Mouse (Mus musculus): ENCODE data around the gene Rai14. TPM values are rescaled to one million over a fixed set of nuclear protein-coding genes. Genes with fewer than 3 reads are reported as not detected.
"Not testable (repeated sequence)": the region's sequence is repeated elsewhere in the genome, so short reads cannot be mapped to it uniquely, and the experiment has no call there.

Gene Rai14
- total RNA-seq, 2 experiments from 2014 or later: 4.1 to 4.8 TPM

- intact Hi-C loops (cut with DNase I; ENCODE audit: low total_unique reads): no loop called here
Observed at GRCm38 (mm10) chr15:10584359-10585187, 129.9 kb downstream of the Rai14 start.

GRCm38 (mm10) chr15:10583408-10583807 is 131.0 kb downstream of the Rai14 start:
- DNase-seq: peak; percentile 66
- intact Hi-C loops (cut with DNase I; ENCODE audit: low total_unique reads): no loop called here

More at GRCm38 (mm10) chr15:10584359-10585187, 129.9 kb downstream of the Rai14 start:
- no peak for DNase-seq

GRCm38 (mm10) chr15:10579159-10579558 is 135.3 kb downstream of the Rai14 start:
- DNase-seq: no peak
- intact Hi-C loops (cut with DNase I; ENCODE audit: low total_unique reads): no loop called here

GRCm38 (mm10) chr15:10566486-10566885 is 147.9 kb downstream of the Rai14 start:
- DNase-seq: no peak
- intact Hi-C loops (cut with DNase I; ENCODE audit: low total_unique reads): no loop called here

- DNase-seq: no peak
- intact Hi-C loops (cut with DNase I; ENCODE audit: low total_unique reads): no loop called here
Observed at GRCm38 (mm10) chr15:10564201-10564600, 150.2 kb downstream of the Rai14 start.

GRCm38 (mm10) chr15:10562281-10562680 is 152.1 kb downstream of the Rai14 start:
- intact Hi-C loops (cut with DNase I; ENCODE audit: low total_unique reads): no loop called here
- DNase-seq: no peak

GRCm38 (mm10) chr15:10560005-10560404 is 154.4 kb downstream of the Rai14 start:
- no peak for DNase-seq
- intact Hi-C loops (cut with DNase I; ENCODE audit: low total_unique reads): no loop called here

GRCm38 (mm10) chr15:10558465-10558864 is 156.0 kb downstream of the Rai14 start, which contains the start of gene Ttc23l:
Gene Ttc23l (minus strand): TSS chr15:10558668.
- intact Hi-C loops (cut with DNase I; ENCODE audit: low total_unique reads): no loop called here
- DNase-seq: no peak

GRCm38 (mm10) chr15:10554336-10554735 is 160.1 kb downstream of the Rai14 start:
- DNase-seq: no peak
- intact Hi-C loops (cut with DNase I; ENCODE audit: low total_unique reads): no loop called here

- DNase-seq: no peak
- intact Hi-C loops (cut with DNase I; ENCODE audit: low total_unique reads): no loop called here
Observed at GRCm38 (mm10) chr15:10540271-10541088, 173.9 kb downstream of the Rai14 start.

- no peak for DNase-seq
- intact Hi-C loops (cut with DNase I; ENCODE audit: low total_unique reads): no loop called here
Observed at GRCm38 (mm10) chr15:10535969-10536368, 178.5 kb downstream of the Rai14 start.

- intact Hi-C loops (cut with DNase I; ENCODE audit: low total_unique reads): no loop called here
- DNase-seq: no peak
Observed at GRCm38 (mm10) chr15:10534591-10534990, 179.8 kb downstream of the Rai14 start.

- DNase-seq; intact Hi-C loops (cut with DNase I; ENCODE audit: low total_unique reads): not testable (repeated sequence)
Observed at GRCm38 (mm10) chr15:10533361-10533760, 181.1 kb downstream of the Rai14 start.

GRCm38 (mm10) chr15:10531352-10531751 is 183.1 kb downstream of the Rai14 start:
- intact Hi-C loops (cut with DNase I; ENCODE audit: low total_unique reads): no loop called here
- DNase-seq: no peak

- DNase-seq: no peak
- intact Hi-C loops (cut with DNase I; ENCODE audit: low total_unique reads): no loop called here
Observed at GRCm38 (mm10) chr15:10525896-10526295, 188.5 kb downstream of the Rai14 start.

Other genes starting within 250 kb of the Rai14 start
- 10 to 100 TPM; 26.6 to 27.9 TPM for gene Dnajc21, start 244.1 kb downstream of the Rai14 start, total RNA-seq (2021)
- gene Brix1, start 228.7 kb downstream of the Rai14 start, total RNA-seq (2021): 10 to 100 TPM; 15.6 to 18.0 TPM
- gene Rad1, start 228.6 kb downstream of the Rai14 start, total RNA-seq (2021): 1 to 10 TPM; 5.0 to 5.8 TPM
- not detected for gene Ttc23l, start 156.0 kb downstream of the Rai14 start, total RNA-seq (2021)
- 10 to 100 TPM; 16.1 to 22.9 TPM for gene C1qtnf3, start 237.7 kb upstream of the Rai14 start, total RNA-seq (2021)